Mouse (Mus musculus) fibroblast of lung, adult 2 months (primary cell): Measurements from ENCODE around the gene Tspo.

Experiments used
- DNase-seq: peaks from one replicate; pipeline ENCODE4 v3.0.0-alpha.2; 2011; ENCODE audit warnings: low read depth

Tspo gene

DNA sequence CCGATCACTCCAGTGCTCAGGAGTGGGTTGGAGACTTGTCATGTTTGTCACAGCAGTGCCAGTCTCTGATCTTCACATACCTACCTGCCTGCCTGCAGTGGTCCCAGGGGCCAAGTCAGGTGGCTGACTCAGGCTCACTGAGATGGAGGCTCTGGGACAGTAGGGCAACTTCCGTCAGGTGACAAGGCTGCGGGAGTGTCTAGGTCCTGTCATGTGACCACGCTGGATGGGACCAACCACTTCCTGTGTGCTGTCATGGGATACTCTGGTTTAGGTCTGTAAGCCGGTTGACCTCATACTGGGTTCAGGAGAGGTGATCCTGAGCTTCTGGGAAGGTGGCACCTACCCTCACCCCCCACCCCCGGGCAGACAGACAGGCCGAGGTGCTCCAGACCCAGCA is 17.4 kb upstream of the Tspo start:
- no peak for DNase-seq

DNA sequence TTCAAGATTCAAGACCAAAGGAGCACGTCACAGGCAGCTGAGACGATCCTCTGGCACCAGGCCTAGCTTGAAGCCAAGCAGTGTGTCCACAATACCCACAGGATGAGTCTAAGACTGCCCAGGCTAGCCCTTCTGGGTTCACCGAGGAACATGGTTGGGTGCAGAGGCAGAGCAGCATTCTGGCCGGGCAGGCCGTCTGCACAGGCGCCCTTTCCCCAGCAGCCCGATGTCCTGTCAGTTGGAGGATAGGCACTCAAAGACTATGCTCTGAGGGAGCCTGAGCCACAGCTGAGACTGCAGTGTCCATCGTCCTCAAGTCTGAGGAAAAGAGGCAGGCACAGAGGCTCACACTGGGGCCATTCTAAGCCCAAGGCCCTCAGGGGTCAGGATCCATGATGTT is 16.2 kb upstream of the Tspo start:
- DNase-seq, result no peak

DNA sequence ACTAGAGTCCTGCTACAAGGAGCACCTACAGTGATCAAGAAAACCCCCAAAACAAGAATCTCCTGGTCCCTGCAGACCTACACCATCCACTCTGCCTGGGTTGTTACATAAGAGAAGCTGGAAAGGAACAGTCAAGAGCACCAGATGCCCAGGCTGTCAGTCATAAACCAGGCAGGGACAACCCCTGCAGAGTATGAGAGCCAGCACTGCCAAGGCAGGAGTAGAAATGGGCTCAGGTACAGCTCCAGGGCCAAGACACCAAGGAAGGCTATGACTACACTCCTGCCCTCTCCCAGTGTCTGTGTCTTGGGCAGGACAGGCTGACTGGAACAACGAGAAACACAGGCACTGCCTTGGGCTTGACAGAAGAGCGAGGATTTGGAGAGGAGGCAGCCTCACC is 13.3 kb upstream of the Tspo start:
- DNase-seq, result no peak

DNA sequence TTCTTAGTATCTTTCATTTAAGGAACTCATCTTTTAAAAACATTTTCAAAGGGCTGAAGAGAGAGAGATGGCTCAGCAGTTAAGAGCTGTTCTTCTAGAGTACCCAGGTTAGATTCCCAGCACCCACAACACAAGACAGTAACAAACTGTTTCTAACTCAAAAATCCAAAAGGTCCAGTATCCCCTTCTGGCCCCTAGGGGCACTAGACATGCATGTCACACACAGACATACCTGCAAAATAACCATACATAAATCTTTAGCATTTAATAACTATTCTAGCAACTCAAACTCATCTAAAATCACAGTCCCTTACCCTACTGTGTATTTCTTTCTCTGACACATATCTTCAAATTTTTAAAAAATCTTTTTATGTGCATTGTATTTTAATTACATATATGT is 9.6 kb upstream of the Tspo start:
- no peak for DNase-seq

DNA sequence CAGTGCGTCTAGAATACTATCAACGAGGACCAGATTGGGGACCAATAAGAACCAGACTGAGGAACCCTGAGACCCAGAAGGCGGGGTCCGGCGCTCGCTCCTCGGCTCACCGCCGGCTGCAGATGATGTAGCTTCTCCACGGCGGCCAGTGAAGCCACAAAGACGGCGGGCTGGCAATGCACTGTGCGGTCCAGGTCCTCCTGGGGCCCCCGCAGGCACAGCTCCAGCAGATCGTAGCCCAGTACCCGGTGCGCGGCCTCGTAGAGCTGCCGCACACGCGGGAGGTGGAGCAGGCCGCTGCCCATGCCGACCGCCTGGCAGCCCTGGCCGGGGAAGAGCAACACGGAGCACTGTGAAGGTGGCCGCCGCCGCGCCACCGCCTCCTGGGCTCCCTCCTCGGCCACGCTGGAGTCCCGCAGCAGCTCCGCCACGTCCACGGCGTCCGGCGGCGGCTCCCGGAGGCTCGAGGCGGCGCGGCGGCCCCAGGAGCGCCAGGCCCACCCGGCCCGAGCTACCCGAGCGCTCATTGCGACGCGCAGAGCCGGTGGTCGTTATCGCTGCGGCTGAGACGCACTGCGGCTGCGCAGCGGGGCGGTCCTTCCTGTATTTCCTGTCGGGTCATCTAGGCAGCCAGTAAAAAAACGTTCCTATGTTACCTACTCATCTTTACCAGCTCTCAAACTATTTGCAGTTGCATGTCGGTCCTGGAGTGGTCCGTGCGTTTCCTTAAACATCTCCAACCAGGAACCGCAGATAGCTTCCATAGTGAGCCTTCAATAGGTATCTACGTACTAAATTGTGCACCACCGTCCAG is 8.0 kb upstream of the Tspo start:
- DNase-seq, result peak; percentile 49

DNA sequence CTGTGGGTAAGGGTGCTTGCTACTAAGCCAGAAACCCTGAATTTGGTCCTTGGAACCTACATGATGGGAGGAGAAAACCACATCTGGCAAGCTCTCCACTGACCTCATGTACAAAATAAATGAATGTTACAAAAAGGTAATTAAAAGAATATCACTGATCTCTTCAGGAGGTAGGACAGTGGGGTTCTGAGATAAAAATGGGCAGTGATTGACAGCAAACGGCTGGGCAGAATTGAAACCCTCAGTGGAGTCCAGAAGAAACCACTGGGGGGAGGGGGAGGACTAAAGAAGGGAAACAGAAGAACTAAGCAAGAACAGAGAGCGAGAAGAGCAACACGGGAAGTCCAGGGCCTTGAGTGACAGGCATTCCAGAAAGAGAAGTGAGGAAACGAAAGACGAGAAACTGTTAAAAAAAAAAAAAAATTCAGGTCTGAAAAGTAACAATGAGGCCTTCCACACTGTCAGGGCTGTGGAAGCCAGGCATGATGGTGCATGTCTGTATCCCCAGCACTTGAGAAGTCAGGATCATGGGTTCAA is 2.4 kb upstream of the Tspo start:
- DNase-seq, result no peak

DNA sequence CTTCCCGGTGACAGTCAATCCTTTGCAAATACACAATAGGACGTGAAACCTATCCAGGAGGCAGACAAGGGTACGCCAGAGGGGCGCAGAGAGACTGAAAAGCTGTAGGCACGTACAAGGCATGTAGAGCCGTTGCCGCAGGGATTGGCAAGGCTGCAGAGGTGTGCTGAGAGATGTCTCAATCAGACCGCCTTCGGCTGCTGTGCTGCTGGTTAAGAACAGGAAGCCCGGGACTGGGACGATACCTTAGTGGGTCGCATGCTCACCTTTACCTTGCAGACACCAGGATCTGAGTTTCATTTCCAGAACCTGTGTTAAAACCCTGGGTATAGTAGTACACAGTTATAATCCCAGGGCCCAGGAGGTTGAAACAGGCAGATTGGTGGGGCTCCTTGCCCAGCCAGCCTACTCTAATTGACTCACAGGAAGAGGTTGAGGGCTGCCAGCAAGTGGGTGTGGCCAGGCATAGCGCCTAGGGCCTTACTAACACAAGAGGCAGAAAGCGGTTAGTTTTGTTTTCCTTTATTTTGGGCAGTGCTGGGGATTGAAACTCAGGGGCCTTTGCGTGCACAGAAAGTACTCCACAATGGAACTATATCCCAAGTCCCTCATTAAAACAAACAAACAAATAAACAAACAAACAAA is 644 bp upstream of the Tspo start:
- DNase-seq, result peak; percentile 95

DNA sequence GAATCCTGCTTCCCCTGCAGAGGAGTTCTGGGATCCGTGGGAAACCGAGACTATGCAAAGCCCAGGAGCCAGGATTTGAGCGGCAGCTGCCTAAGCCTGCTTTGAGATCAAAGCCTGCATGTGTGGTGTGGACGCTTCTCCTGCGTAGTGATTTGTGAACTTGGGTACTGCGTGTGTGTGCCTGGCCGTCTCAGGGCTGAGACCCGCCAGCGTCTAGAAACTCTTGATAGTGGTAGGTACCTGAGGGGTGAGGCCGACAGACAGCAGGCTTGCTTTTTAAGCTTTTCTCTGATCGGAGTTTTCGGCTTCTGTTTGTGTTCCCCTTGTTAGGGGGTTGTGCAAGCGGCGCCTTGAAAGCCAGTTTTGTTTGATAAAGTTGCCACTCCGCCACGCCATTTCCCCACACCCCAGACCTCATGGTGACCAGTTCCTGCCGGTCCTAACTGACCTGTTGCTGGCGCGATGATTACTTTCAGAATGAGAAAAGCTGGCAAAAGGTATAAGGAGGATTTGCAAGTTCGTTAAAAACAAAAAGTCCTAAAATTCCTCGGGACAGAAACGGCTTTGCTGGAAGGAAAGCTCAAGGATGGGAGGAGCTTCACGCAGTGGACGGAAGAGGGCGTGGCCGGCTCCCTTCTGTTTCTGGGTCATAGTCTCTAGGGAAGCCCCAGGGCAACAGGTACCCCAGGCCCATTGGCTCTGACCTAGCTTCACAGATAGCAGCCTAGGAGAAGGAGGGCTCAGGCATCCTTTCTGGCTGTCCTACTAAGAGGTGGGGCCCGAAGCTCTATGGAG is 662 bp downstream of the Tspo start:
- DNase-seq, result peak; percentile 44

DNA sequence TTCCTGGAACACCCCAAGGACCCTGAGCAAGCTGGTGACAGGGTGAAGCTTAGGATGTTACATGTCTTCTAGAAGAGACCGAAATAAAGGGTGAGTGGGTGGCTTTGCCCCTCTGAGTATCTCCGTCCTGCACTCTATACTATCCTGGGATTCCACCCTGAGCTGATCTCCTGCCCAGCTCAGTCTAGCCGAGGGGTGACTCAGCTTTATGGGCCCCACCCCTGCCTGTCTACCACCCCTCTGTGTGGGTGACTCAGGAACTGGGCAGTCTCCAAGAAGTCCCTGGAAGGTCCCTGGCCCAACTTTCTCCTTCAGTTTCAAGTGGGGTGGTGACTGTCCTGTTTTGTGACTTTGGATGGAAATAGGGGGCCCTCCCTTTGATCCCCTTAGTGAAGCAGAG is 2.0 kb downstream of the Tspo start:
- peak; percentile 82 for DNase-seq

DNA sequence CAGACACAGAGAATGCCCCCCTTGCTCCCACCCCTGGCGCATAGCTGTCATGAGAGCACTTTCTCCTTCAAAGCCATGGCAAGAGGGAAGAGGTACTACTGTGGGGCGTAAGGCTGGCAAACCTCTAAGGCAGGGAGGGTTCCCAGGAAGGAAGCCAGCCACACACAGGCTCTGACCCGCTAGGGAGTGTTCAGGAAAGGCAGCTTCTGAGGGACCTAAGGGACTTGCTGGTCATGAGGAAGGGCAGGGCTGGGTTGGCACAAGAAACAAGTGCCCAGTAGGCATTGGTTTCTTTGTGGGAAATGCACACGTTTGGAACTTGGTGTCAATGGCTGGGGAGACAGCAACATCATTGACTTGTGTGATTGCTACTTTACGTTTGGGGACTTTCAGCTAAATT is 2.6 kb downstream of the Tspo start:
- DNase-seq, result no peak

DNA sequence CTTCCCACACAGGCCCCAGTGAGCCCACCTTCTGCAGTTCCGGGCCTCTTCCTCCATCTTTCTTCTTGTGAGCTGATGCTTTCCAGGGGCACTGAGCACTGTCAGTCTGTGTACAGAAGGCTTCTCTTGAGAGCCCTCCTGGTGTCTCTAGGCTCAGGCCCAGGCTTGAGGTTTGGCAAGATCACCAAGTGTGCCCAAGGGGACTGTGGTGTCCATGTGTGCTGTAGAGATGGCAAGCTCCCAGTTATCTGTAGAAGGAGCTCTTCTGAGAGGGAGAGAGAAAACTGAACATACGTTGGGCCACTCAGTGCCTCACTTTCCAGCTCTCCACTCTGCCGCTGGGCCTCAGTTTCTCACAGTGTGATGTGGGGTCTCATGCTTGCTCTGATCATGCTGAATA is 4.3 kb downstream of the Tspo start:
- no peak for DNase-seq

DNA sequence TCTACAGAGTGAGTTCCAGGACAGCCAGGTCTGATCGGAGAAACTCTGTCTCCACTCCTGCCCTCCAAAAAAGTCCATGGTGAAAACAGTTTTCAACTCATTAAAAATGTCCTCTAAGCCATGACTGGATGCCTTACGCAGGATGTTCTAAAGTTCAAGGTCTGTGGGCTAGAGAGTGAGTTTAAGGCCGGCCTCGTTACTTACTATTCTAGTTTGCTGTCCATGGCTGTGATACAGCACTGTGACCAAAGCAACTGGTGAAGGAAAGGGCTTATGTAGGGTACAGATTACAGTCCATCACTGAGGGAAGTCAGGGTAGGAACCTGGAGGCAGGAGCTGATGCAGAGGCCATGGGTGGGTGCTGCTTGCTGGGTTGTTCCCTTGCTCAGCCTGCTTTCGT is 5.2 kb downstream of the Tspo start:
- DNase-seq, result no peak

DNA sequence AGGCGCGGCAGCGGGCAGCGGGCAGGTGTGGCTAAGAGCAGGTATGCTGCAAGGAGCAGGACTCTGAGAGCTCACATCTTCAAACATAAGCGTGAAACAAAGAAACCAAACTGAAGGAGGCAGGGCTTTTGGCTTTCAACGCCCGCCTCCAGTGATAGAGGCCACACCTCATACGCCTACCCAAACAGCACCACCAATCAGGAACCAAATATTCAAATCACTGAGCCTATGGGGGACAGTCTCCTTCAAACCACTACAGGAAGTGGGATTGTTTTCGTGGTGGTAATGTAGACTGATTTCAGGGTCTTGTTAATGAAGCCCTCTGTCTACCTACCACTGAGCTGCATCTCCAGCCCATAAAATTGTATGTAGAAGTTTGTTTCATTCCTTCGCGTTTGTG is 6.3 kb downstream of the Tspo start:
- no peak for DNase-seq

DNA sequence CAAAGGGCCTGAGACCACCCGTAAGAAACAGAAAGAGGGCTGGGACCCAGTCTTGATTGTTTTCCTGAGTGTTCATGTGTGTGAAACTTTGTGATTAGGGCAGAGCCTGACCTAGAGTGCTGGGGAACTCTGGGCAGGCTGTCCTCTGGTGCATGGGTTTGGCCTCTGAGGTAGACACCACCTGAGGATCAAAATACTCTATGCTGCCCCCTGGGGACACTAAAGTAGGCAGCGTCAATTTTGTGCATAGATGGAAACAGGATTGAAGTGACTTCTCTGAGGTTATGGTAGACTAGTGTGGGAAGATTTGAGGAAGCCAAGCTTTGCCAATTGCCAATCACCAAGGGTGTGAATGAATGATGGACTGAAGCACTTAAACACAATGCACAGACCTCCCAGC is 7.2 kb downstream of the Tspo start:
- no peak for DNase-seq

DNA sequence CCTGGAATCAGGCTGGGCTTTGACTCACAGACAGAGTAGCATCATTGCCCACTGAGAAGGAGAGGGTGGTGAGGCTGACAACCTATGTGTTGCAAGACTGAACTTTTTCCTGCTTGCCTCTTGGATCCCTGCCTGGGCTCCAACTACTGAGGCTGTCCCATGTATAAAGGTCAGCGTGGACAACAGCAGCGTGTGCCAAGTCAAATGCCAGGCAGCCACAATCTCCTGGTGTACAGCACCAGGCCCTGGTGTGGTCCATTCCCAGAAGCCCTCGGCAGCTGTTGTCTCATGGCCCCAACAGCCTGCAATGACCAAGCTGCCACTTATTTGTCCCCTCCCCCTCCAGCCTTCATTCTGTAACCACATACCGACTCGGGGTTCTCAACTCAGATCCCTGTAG is 8.2 kb downstream of the Tspo start:
- peak; percentile 68 for DNase-seq

DNA sequence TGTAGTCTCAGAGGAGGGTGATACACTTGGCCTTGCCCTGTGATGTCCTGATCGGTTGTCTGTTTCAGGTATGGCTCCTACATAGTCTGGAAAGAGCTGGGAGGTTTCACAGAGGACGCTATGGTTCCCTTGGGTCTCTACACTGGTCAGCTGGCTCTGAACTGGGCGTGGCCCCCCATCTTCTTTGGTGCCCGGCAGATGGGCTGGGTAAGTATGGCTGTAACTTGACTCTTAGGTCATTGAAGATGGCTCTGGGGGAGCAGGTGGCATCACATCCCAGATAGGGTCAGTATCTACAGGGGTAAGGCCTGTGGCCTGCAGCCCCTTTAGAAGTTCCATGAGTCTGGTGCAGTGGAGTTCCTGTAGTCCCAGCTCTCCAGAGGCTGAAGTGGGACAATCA is 8.7 kb downstream of the Tspo start:
- no peak for DNase-seq

DNA sequence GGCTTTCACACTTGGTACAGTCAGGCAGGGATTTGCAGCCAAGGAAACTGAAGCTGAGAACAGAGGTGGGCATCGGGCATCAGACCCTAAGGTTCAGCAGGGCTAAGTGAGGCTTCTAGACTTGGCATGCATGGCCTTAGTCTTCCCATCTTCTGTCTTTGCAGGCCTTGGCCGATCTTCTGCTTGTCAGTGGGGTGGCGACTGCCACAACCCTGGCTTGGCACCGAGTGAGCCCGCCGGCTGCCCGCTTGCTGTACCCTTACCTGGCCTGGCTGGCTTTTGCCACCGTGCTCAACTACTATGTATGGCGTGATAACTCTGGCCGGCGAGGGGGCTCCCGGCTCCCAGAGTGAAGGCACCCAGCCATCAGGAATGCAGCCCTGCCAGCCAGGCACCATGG is 10.2 kb downstream of the Tspo start:
- DNase-seq, result no peak

DNA sequence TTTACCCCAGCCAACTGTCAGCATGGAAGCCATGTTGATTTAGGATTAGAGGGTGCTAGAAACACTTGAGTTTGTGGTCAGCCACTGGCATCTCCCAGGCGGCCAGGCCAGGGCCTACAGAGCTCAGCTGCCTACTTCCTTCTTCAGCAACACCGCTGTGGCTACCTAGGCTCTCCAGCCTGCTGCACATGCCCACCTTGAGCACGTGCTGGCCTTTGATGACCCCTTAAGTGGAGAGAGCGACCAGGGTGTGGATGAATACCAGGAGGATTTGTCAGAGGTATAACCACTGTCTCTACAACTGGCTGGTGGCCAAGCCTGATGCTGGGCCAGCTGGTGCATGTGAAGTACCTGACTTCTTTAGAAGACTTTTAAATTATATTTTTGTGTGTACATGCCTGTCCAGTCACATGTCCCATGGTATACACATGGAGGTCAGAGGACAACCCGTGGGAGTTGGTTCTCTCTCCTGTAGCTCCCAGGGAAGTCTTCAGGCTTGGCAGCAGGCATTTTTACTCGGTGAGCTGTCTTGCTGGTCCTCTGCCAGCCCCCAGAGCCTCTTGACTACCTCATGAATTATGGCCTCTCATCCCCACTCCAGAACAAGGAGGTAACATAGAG is 11.4 kb downstream of the Tspo start:
- DNase-seq, result peak; percentile 65

DNA sequence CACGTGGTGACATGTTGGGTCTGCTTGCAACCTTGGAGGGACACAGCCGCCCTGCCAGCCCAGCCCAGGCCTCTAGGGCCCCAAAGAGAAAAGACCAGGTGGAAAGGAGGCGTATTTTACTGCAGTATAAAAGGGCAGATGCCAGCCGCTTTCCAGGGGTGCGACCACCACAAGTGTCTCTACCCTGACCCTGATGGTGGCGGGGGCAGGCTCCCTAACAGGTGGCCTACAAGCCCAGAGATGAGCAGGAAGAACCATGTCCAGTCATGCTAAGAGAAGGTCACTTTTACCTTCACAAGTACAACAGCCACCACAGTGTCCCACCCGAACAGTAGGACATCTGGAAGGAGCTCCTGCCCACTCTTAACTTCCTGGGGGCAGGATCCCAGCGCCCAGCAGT is 12.2 kb downstream of the Tspo start:
- no peak for DNase-seq

DNA sequence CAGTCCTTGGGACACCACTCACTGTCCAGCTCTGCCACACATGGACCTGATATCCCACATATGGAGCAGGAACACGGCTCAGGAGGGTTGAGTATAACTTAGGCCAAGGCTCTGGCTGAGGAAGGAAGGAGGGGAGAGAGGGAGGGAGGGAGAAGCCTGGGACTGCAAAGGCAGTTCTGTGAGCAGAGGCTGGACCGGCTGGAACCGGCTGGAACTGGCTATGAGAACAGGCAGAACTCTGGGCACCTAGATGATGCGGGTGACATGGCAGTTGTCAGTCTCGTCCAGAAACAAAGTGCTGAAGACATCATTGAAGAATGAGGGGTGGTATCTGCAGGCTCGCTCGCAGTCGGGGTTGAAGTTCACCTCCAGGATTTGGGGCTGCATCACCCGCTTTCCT is 13.3 kb downstream of the Tspo start:
- DNase-seq, result no peak

DNA sequence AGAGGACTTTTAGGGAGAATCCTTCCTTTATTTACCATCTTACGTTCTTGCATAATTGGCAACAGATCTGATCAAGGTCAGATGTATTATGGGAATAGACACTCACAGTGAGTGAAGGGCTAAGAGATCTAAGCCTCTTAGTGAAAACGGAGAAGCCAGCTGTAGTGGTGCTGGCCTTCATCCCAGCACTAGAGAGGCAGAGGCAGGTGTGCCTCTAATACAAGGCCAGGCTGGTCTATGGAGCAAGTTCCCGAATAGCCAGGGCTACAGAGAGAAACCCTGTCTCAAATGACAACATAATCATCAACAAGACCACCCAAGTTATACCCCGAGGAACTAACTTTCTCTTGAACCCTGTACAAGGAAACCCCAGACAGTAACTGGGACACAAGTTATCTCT is 19.5 kb downstream of the Tspo start:
- no peak for DNase-seq

DNA sequence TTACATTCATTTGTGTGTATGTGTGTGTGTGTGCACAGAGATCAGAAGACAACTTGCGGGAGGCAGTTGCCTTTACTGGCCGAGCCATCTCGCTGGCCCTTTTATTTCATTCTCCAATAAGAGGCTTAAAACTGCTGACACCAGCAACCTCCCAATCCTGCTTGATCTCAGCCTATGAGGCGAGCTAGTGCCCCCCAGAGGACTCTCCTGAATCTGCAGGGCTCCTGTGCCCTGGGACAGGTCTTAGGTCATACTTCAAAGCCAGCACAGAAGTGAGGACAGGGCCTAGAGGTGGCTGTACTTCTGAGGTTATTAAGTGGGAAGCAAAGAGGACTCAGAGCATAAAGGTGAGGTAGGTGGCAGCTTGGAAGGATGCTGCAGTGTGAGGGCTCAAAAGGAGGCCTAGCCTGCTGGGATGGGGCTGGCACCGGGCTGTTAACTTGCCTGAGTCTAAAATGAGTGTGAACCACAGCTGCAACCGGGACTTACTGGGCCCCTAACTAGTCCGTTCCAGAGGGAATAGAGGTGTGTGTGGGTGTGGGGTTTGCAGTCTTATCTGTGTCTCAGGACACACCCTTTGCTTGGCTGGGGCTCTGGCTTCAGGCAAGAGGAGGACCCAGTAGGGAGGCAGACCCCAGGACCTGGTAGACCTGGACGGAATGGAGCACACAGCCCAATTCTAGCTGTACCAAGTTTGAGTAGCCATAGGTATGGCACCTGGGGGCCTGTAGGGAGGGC is 20.2 kb downstream of the Tspo start:
- DNase-seq, result peak; percentile 42
